Mouse (Mus musculus): ENCODE data around the gene Gm10644.

Gene Gm10644

GRCm38 (mm10) chr8:83980845-83981244 lies 25.8 kb upstream of the Gm10644 start:
- DNase-seq (ENCODE audit: low read depth, low spot score) = no peak

GRCm38 (mm10) chr8:83980250-83980649 lies 25.2 kb upstream of the Gm10644 start:
- DNase-seq (ENCODE audit: low read depth, low spot score) = no peak

- DNase-seq (ENCODE audit: low read depth, low spot score) = no peak
Observed at GRCm38 (mm10) chr8:83978200-83978599, 23.2 kb upstream of the Gm10644 start.

GRCm38 (mm10) chr8:83977646-83978045 lies 22.6 kb upstream of the Gm10644 start:
- DNase-seq (ENCODE audit: low read depth, low spot score) = no peak

GRCm38 (mm10) chr8:83976779-83977350 lies 21.9 kb upstream of the Gm10644 start:
- peak; percentile 36 for DNase-seq (ENCODE audit: low read depth, low spot score)

GRCm38 (mm10) chr8:83976101-83976630 lies 21.2 kb upstream of the Gm10644 start:
- DNase-seq (ENCODE audit: low read depth, low spot score) = peak; percentile 45

GRCm38 (mm10) chr8:83974521-83974920 lies 19.5 kb upstream of the Gm10644 start:
- no peak for DNase-seq (ENCODE audit: low read depth, low spot score)

GRCm38 (mm10) chr8:83973161-83974031 lies 18.4 kb upstream of the Gm10644 start:
- peak; percentile 37 for DNase-seq (ENCODE audit: low read depth, low spot score)

GRCm38 (mm10) chr8:83972150-83973120 lies 17.4 kb upstream of the Gm10644 start, which contains the start of gene Prkaca:
Gene Prkaca, plus strand, starts transcription at chr8:83972993.
- peak; percentile 98 for DNase-seq (ENCODE audit: low read depth, low spot score)

GRCm38 (mm10) chr8:83971661-83972060 lies 16.7 kb upstream of the Gm10644 start:
- no peak for DNase-seq (ENCODE audit: low read depth, low spot score)

- no peak for DNase-seq (ENCODE audit: low read depth, low spot score)
Observed at GRCm38 (mm10) chr8:83971121-83971520, 16.1 kb upstream of the Gm10644 start.

GRCm38 (mm10) chr8:83967701-83968100 lies 12.7 kb upstream of the Gm10644 start:
- no peak for DNase-seq (ENCODE audit: low read depth, low spot score)

GRCm38 (mm10) chr8:83964015-83964765 lies 9.2 kb upstream of the Gm10644 start:
- no peak for DNase-seq (ENCODE audit: low read depth, low spot score)

- peak; percentile 79 for DNase-seq (ENCODE audit: low read depth, low spot score)
Observed at GRCm38 (mm10) chr8:83956789-83957188, 1.8 kb upstream of the Gm10644 start.

GRCm38 (mm10) chr8:83955958-83956218 lies 883 bp upstream of the Gm10644 start:
- no peak for DNase-seq (ENCODE audit: low read depth, low spot score)

GRCm38 (mm10) chr8:83954749-83955105 lies 278 bp downstream of the Gm10644 start:
- DNase-seq (ENCODE audit: low read depth, low spot score) = no peak

- DNase-seq (ENCODE audit: low read depth, low spot score) = no peak
Observed at GRCm38 (mm10) chr8:83945540-83945939, 9.5 kb downstream of the Gm10644 start.

- no peak for DNase-seq (ENCODE audit: low read depth, low spot score)
Observed at GRCm38 (mm10) chr8:83942446-83942845, 12.6 kb downstream of the Gm10644 start.

GRCm38 (mm10) chr8:83941066-83941677 lies 13.8 kb downstream of the Gm10644 start:
- no peak for DNase-seq (ENCODE audit: low read depth, low spot score)

- DNase-seq (ENCODE audit: low read depth, low spot score) = no peak
Observed at GRCm38 (mm10) chr8:83938330-83938729, 16.7 kb downstream of the Gm10644 start.

GRCm38 (mm10) chr8:83937645-83938044 lies 17.4 kb downstream of the Gm10644 start:
- no peak for DNase-seq (ENCODE audit: low read depth, low spot score)
